Mouse (Mus musculus) G1E (cell line): Measurements from ENCODE around the gene Evi2.

ENCODE experiments used
- CTCF ChIP-seq: IDR thresholded peaks from 2 replicates; pipeline ENCODE4 v1.5.1; 2012; ENCODE audit warnings: low read depth, low read length, inconsistent platforms, mixed read lengths
- GATA1 ChIP-seq: IDR thresholded peaks from 2 replicates; pipeline ENCODE4 v1.6.1; 2012; ENCODE audit warnings: borderline replicate concordance, low read length, inconsistent platforms, mixed read lengths
- POLR2AphosphoS5 ChIP-seq: IDR thresholded peaks from 2 replicates; pipeline ENCODE4 v1.6.1; 2012; ENCODE audit warnings: low read depth, low read length, inconsistent platforms; ENCODE audit not compliant: insufficient replicate concordance
- TAL1 ChIP-seq: conservative IDR thresholded peaks from 2 replicates; pipeline ENCODE4 v1.6.1; 2012; ENCODE audit warnings: low read depth, low read length, inconsistent platforms, mixed read lengths

DNA sequence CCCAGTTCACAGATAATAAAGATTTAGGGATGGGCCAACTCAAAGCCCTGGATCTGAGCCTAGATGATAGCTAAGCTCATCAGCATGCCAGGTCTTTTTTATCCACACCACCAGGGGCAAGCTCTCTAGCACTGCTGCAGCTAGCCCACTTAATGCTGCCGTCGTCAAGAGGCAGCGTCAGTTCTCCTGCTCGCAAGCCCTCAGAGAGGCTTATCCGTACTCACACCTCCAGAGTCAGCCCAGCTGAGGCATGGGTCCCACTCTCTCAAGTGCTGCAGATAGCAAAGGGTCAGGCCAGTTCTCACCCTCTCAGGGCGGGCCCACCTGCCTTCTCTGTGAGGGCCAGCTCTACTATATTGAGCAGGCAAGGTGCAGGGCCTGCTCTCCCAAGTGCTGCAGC is 2.9 kb upstream of the Evi2 start:
- TF ChIP-seq CTCF (no peak), GATA1 (no peak), POLR2AphosphoS5 (no peak), TAL1 (no peak)
